Mouse (Mus musculus) cerebellum, adult 2 months (tissue): Measurements from ENCODE around the gene Ahdc1.

Experiments
- CTCF ChIP-seq: fragments of 200-500 bp; IDR thresholded peaks from 2 replicates; pipeline ENCODE4 v1.5.1; 2011; ENCODE audit warnings: low read depth, mild to moderate bottlenecking, control low read depth, low read length, moderate library complexity, borderline replicate concordance; ENCODE audit not compliant: insufficient read depth
- POLR2A ChIP-seq: fragments of 200-500 bp; IDR thresholded peaks from 2 replicates; pipeline ENCODE4 v1.6.1; 2011; ENCODE audit warnings: low read length, control low read depth, borderline replicate concordance; ENCODE audit not compliant: insufficient read depth

DNA sequence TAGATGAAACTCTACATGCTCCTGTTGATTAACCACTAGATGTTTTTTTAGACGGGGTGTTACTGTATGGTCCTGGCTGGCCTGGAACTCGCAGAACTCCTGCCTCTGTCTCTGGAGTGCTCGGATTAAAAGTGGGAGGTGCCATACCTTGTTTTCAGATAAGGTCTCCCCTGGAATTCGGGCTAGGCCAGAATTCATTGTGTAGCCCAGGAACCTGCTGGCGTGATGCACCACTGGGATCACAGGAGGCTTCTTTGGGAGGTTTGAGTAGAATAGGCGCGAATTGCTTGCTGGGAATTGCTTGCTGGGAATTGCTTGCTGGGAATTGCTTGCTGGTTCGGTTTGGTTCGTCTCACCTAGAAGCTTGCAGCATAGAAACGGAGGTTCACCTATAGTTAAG lies 16.7 kb downstream of the Ahdc1 start:
- TF ChIP-seq POLR2A, result no peak
- TF ChIP-seq CTCF, result no peak
